Comparison of ENCODE assay signal across 8 mouse cellular contexts in genomic region chr5:104508195-104508891, GRCm38 (mm10). TPM values are rescaled to one million over a fixed set of nuclear protein-coding genes. Genes with fewer than 3 reads are reported as not detected.
DNase-seq lines count a peak whose midpoint lies in the region; TF ChIP-seq lines count a peak whose summit lies in the region.

BC005561 (plus strand) TSS chr5:104508352.

- no peaks in the 10 kb centered on the region for H3K27me3 ChIP-seq in megakaryocyte, embryonic 14.5 days (replicated peaks)

- peak; percentile 48 for DNase-seq in WW6 (ENCODE audit: low read depth, low spot score)
- peak; percentile 62 to 85 for DNase-seq in cerebellum, postnatal 4 days (ENCODE audit: low spot score in 2 of 2)
- peak; percentile 92 for DNase-seq in gastrocnemius, adult 2 months
- peak; percentile 37 for DNase-seq in hindlimb bud, embryonic 11.5 days (ENCODE audit: extremely low spot score, low read depth, low spot score)
- peak; percentile 64 to 74 for DNase-seq in left cerebral cortex, adult 8-10 months (ENCODE audit: low spot score in 2 of 2)
- peak; percentile 89 to 90 for DNase-seq in right cerebral cortex, postnatal 10 days (ENCODE audit: low spot score in 2 of 2)
- peak; percentile 83 for DNase-seq in urinary bladder, postnatal 25 days (ENCODE audit: low spot score)

- TF ChIP-seq CTCF in gastrocnemius, adult 2 months (IDR thresholded peaks at IDR 0.05), result no peak

- intact Hi-C loops in gastrocnemius, adult 2 months (cut with DNase I), result no loop called here

- H3K36me3 ChIP-seq in megakaryocyte, embryonic 14.5 days (replicated peaks; ENCODE audit: low read length), result peaks cover 30% of the 10 kb centered on the region

- H3K4me1 ChIP-seq in megakaryocyte, embryonic 14.5 days, result peaks cover 13% of the 10 kb centered on the region

- H3K4me3 ChIP-seq in gastrocnemius, adult 2 months, result peak within 1 kb of the TSS; percentile 96
- peak within 1 kb of the TSS; percentile 95 for H3K4me3 ChIP-seq in megakaryocyte, embryonic 14.5 days (replicated peaks)

- H3K27ac ChIP-seq in gastrocnemius, adult 2 months, result peak within 1 kb of the TSS; percentile 94

- peaks cover 4% of the 10 kb centered on the region; the same call in 1 of the 2 replicates for H3K9me3 ChIP-seq in megakaryocyte, embryonic 14.5 days

RNA-seq across cellular contexts. Expression of gene BC005561, which starts in this region (rescaled TPM):
- 1 to 10 TPM; 4.9 to 5.0 TPM for total RNA-seq in gastrocnemius, adult 2 months (2021)
- 10 to 100 TPM; 11.5 to 13.3 (median 12.4) TPM for total RNA-seq in left cerebral cortex, adult 8-10 months (2022)
- polyA plus RNA-seq in megakaryocyte, embryonic 14.5 days (2012; ENCODE audit: insufficient read depth, low replicate concordance), result 0.51 TPM in 1 of 2 replicates, not detected in the other

Comparison
In these comparisons a context has a peak if more than half of its experiments do, and no peak if none do; other contexts are left out.
1. Peak in every context shown above with its lines: DNase-seq, H3K4me3 ChIP-seq and H3K27ac ChIP-seq.
2. DNase-seq: peak in every context shown above with its lines; median percentile 92 in gastrocnemius, adult 2 months; 90 in right cerebral cortex, postnatal 10 days; 83 in urinary bladder, postnatal 25 days; 74 in cerebellum, postnatal 4 days; 69 in left cerebral cortex, adult 8-10 months; 48 in WW6; 37 in hindlimb bud, embryonic 11.5 days.